Mouse (Mus musculus): ENCODE data around the gene Gm49450.

DNA sequence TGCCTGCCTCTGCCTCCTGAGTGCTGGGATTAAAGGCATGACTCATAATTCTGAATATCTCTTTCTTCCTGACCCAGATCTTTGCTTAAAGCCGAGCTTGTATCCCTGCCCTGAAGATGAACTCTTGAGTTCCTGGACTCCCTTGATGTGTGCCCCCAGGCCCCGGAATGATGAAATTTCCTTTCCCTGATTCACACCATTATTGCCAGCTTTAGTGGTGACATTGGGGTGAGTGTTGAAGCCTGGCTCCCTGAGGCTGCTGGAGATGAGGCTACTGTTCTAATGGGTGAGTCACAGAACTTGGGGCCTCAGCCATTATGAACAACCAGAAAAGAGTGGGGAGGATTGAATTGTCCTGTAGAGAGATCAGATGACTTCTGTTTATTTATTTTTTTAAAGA, 11.8 kb downstream of the Gm49450 start:
- no peak for TF ChIP-seq CTCF (IDR thresholded peaks at IDR 0.05; ENCODE audit: extremely low read depth, insufficient read depth, low read length)
- no peak for TF ChIP-seq POLR2A (IDR thresholded peaks at IDR 0.05; ENCODE audit: extremely low read depth, insufficient read depth, low read length)
